ENCODE assay signal across 8 mouse cellular contexts in the genomic region with DNA sequence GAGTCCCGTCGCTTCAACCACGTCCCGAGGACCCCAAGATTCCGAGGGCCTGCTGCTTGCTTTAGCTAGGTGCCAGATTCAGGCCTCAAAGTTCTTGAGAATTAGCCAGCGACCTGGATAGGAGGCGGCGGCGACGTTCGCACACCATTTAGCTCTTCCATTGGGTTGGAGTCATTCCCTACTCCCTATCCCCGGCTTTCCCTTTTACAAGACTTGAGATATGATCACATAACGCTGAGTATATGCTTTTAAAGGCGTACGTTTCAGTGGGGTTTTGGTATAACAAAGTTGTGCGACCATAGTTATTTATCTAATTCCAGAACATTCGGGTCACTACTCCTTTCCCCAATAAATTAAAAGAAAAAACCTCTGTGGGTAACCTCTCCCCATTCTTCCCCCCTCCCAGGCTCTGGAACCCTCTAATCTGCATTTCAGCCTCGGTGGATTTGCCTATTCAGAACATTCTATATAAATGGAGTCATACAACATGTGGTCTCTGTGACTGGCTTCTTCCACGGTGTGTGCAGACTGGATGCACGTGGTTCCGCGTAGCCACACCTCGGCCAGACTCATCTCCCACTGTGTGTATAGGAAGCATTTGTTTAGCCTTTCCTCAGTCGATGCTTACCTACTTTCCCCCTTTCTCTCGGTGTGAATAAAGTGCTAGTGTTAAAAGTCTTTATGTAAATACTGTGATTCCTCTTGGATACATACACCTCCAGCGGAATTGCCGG. TPM values are rescaled to one million over a fixed set of nuclear protein-coding genes. Genes with fewer than 3 reads are reported as not detected.
DNase-seq lines count a peak whose midpoint lies in the region; ATAC-seq and TF ChIP-seq lines count a peak whose summit lies in the region.

A gene (minus strand): TSS at position 351 of the 734 bp plus-strand sequence.

- peak within 1 kb of the TSS; percentile 87 for H3K4me2 ChIP-seq in embryonic facial prominence, embryonic 12.5 days (replicated peaks)
- peak within 1 kb of the TSS; percentile 90 for H3K4me2 ChIP-seq in hindbrain, postnatal 0 days (ENCODE audit: low read depth, low read length)

- H3K4me3 ChIP-seq in heart, embryonic 10.5 days = peak within 1 kb of the TSS; percentile 85
- peak within 1 kb of the TSS; percentile 76 for H3K4me3 ChIP-seq in embryonic facial prominence, embryonic 12.5 days
- H3K4me3 ChIP-seq in hindbrain, postnatal 0 days (ENCODE audit: low read length) = peak within 1 kb of the TSS; percentile 89
- H3K4me3 ChIP-seq in megakaryocyte, embryonic 14.5 days (replicated peaks) = peak within 1 kb of the TSS; percentile 91

- no peaks in the 10 kb centered on the region for H3K36me3 ChIP-seq in heart, embryonic 10.5 days
- no peaks in the 10 kb centered on the region for H3K36me3 ChIP-seq in embryonic facial prominence, embryonic 12.5 days
- H3K36me3 ChIP-seq in hindbrain, postnatal 0 days (ENCODE audit: insufficient read depth, low read length) = no peaks in the 10 kb centered on the region
- H3K36me3 ChIP-seq in megakaryocyte, embryonic 14.5 days (replicated peaks; ENCODE audit: low read length) = no peaks in the 10 kb centered on the region

- peak within 1 kb of the TSS; percentile 90 for H3K27ac ChIP-seq in heart, embryonic 10.5 days
- peak within 1 kb of the TSS; percentile 88 for H3K27ac ChIP-seq in embryonic facial prominence, embryonic 12.5 days
- peak within 1 kb of the TSS; percentile 94 for H3K27ac ChIP-seq in hindbrain, postnatal 0 days

- H3K27me3 ChIP-seq in heart, embryonic 10.5 days (ENCODE audit: insufficient read depth, poor library complexity, severe bottlenecking) = peaks cover 38% of the 10 kb centered on the region
- peaks cover 25% of the 10 kb centered on the region for H3K27me3 ChIP-seq in embryonic facial prominence, embryonic 12.5 days
- H3K27me3 ChIP-seq in hindbrain, postnatal 0 days (ENCODE audit: insufficient read depth, low read length) = no peaks in the 10 kb centered on the region
- peaks cover 84% of the 10 kb centered on the region for H3K27me3 ChIP-seq in megakaryocyte, embryonic 14.5 days (replicated peaks)

- peaks cover 23% of the 10 kb centered on the region for H3K4me1 ChIP-seq in heart, embryonic 10.5 days
- H3K4me1 ChIP-seq in embryonic facial prominence, embryonic 12.5 days = peaks cover 24% of the 10 kb centered on the region
- H3K4me1 ChIP-seq in hindbrain, postnatal 0 days (ENCODE audit: insufficient read depth, low read length) = peaks cover 28% of the 10 kb centered on the region
- peaks cover 26% of the 10 kb centered on the region for H3K4me1 ChIP-seq in megakaryocyte, embryonic 14.5 days

- no peak for ATAC-seq in embryonic facial prominence, embryonic 12.5 days (ENCODE audit: insufficient number of reproducible peaks, insufficient read depth, low FRiP score, low TSS enrichment)
- ATAC-seq in hindbrain, postnatal 0 days = 0 out of 2 replicates have a peak, but pooled peaks have one; percentile 2

- H3K9me3 ChIP-seq in heart, embryonic 10.5 days = no peaks in the 10 kb centered on the region
- H3K9me3 ChIP-seq in embryonic facial prominence, embryonic 12.5 days = no peaks in the 10 kb centered on the region
- no peaks in the 10 kb centered on the region for H3K9me3 ChIP-seq in hindbrain, postnatal 0 days (ENCODE audit: low read length)
- no peaks in the 10 kb centered on the region for H3K9me3 ChIP-seq in megakaryocyte, embryonic 14.5 days

- no peak for TF ChIP-seq CTCF in hindbrain, postnatal 0 days (IDR thresholded peaks at IDR 0.05; ENCODE audit: low read depth)

- intact Hi-C loops in gastrocnemius, postnatal 36 days (cut with DNase I) = loop anchor here (5.0 kb wide), 1 partner anchor 35 kb away; no protein-coding TSS in a partner anchor

- no peak for DNase-seq in heart, embryonic 10.5 days (ENCODE audit: low spot score)
- DNase-seq in heart, adult 8-10 months (ENCODE audit: low spot score) = no peak
- peak; percentile 57 for DNase-seq in ES-CJ7 (ENCODE audit: low read depth, low spot score)
- no peak for DNase-seq in hindbrain, postnatal 0 days (ENCODE audit: low spot score)
- no peak for DNase-seq in thymus, postnatal 14 days
- no peak for DNase-seq in gastrocnemius, postnatal 36 days

- peak within 1 kb of the TSS; percentile 86 for H3K9ac ChIP-seq in embryonic facial prominence, embryonic 12.5 days
- H3K9ac ChIP-seq in hindbrain, postnatal 0 days (replicated peaks; ENCODE audit: low read length) = peak within 1 kb of the TSS; percentile 91

- WGBS in heart, embryonic 10.5 days = 20% methylated on average over 27 of the region's 27 CpGs
- 16% methylated on average over 27 of the region's 27 CpGs for WGBS in embryonic facial prominence, embryonic 12.5 days
- 13% methylated on average over 27 of the region's 27 CpGs for WGBS in hindbrain, postnatal 0 days

RNA-seq across cellular contexts. Expression of the gene that starts here (rescaled TPM):
- polyA plus RNA-seq in heart, embryonic 10.5 days (2016; fragmentation: Nextera tagmentation; extraction: Ambion mirVana) = 5.1 and 7.5 TPM in 2 replicates
- total RNA-seq in heart, adult 8-10 months (2022) = 1 to 10 TPM; 3.7 to 8.8 (median 6.1) TPM
- 20.5 and 25.7 TPM in 2 replicates for polyA plus RNA-seq in embryonic facial prominence, embryonic 12.5 days (2016; fragmentation: Nextera tagmentation; extraction: Ambion mirVana)
- total RNA-seq in hindbrain, postnatal 0 days (2014; rRNA removed) = 75.5 and 95.2 TPM in 2 replicates
- polyA plus RNA-seq in hindbrain, postnatal 0 days (2015; fragmentation: Nextera tagmentation; extraction: Ambion mirVana) = 66.9 and 74.0 TPM in 2 replicates
- 0.09 TPM in 1 of 2 replicates, not detected in the other for polyA plus RNA-seq in megakaryocyte, embryonic 14.5 days (2012; ENCODE audit: insufficient read depth, low replicate concordance)
- 1 to 10 TPM; 4.0 to 5.1 TPM for total RNA-seq in gastrocnemius, postnatal 36 days (2021)
